Mouse (Mus musculus) forebrain, embryonic 11.5 days (tissue): ENCODE data around the gene Cct2. TPM values are rescaled to one million over a fixed set of nuclear protein-coding genes. Genes with fewer than 3 reads are reported as not detected.

Experiments
- ATAC-seq: fragments of 200-750 bp; cut with Nextera tagmentation; replicated peaks from 2 replicates; pipeline ENCODE4 v1.8.0; 2017; ENCODE audit warnings: moderate TSS enrichment; ENCODE audit not compliant: low FRiP score
- DNase-seq: peaks from one replicate; pipeline ENCODE4 v3.0.0-alpha.2; 2017; ENCODE audit warnings: low spot score
- H3K27ac ChIP-seq: fragments of 300-500 bp; sonication (generic); 2 replicates; pipeline ENCODE4 v1.5.1; 2014; ENCODE audit warnings: low read depth, low read length
- H3K27me3 ChIP-seq: fragments of 300-500 bp; sonication (generic); 2 replicates; pipeline ENCODE4 v1.6.1; 2014; ENCODE audit warnings: mild to moderate bottlenecking, low read length, mixed read lengths; ENCODE audit not compliant: control insufficient read depth, insufficient read depth
- H3K36me3 ChIP-seq: fragments of 300-500 bp; sonication (generic); 2 replicates; pipeline ENCODE4 v1.6.1; 2014; ENCODE audit warnings: mild to moderate bottlenecking, low read length, moderate library complexity, mixed read lengths; ENCODE audit not compliant: control insufficient read depth, insufficient read depth
- H3K4me1 ChIP-seq: fragments of 300-500 bp; sonication (generic); replicated peaks from 2 replicates; pipeline ENCODE4 v1.6.1; 2014; ENCODE audit warnings: low read length, mixed read lengths; ENCODE audit not compliant: control insufficient read depth, insufficient read depth
- H3K4me2 ChIP-seq: fragments of 300-500 bp; sonication (generic); 2 replicates; pipeline ENCODE4 v1.6.1; 2014; ENCODE audit warnings: low read depth, mild to moderate bottlenecking, low read length, moderate library complexity, mixed read lengths; ENCODE audit not compliant: severe bottlenecking
- H3K4me3 ChIP-seq: fragments of 300-500 bp; sonication (generic); 2 replicates; pipeline ENCODE4 v1.5.1; 2014; ENCODE audit warnings: low read depth, low read length
- H3K9ac ChIP-seq: fragments of 300-500 bp; sonication (generic); 2 replicates; pipeline ENCODE4 v1.6.1; 2014; ENCODE audit warnings: low read length
- H3K9me3 ChIP-seq: fragments of 300-500 bp; sonication (generic); 2 replicates; pipeline ENCODE4 v1.6.1; 2016; ENCODE audit warnings: low read length, mixed read lengths; ENCODE audit not compliant: control insufficient read depth
- WGBS: fragments of 180-500 bp; shearing (Covaris S2); extraction: QIAGEN DNeasy Blood & Tissue Kit; methylation state at CpG from one replicate; pipeline ENCODE4 v1.1.7; 2014; 5-methylcytosine and 5-hydroxymethylcytosine counted together
- polyA plus RNA-seq: library from polyadenylated mRNA; unstranded; fragments of >200 nt; fragmentation: Nextera tagmentation; extraction: Ambion mirVana; gene quantifications from 2 replicates; pipeline ENCODE4 v1.2.1, GENCODE M21; 2014

Cct2 gene
- polyA plus RNA-seq, 1 experiment from 2014 or later: 294 TPM

DNA sequence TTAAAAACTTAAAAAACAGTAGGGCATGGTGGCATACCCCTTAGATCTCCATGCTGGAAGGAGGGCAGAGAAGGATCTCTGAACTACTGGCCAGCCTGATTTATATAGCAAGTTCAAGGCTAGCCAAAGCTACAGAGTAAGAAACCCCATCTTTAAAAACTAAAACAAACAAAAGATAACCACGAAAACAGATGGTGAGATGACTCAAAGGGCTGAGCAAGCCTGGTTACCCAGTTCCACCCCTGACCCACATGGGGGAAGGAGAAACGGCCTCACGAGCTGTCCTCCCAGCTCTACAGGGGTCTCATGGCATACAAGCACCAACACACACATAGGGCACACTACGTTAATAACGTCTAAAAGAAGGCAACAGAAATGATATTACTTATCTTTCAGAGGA, 36.6 kb upstream of the Cct2 start:
- H3K4me2 ChIP-seq: no peak overlapping the region
- 84% methylated on average over 5 of the region's 5 CpGs for WGBS

DNA sequence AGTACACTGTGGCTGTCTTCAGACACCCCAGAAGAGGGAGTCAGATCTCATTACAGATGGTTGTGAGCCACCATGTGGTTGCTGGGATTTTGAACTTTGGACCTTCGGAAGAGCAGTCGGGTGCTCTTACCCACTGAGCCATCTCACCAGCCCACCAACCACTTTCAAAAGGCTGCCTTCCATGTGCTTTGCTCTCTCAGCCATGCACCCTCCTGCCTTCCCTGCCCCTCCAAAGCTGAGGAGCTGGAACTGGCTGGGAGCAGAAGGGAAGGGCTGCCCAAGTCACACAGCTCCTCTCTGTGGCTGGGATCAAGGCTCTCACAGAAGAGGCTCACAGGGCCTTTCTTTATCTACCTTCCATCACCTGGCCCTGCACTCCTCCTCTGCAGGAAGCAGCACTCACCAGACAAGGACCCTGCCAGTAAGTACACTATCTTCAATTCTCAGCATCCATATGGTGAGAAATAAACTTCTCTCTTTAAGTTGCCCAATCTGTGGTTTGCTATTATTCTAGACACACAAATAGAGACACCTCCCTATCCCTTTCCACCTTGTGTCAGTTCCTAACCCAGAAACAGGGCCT, 33.6 kb upstream of the Cct2 start:
- Histone ChIP-seq H3K9me3 (no peaks in the 10 kb centered on the region), H3K27ac (no peak overlapping the region), H3K4me2 (no peak overlapping the region), H3K4me1 (no peaks in the 10 kb centered on the region; the same call in 1 of the 2 replicates), H3K27me3 (no peaks in the 10 kb centered on the region), H3K4me3 (no peak overlapping the region), H3K36me3 (no peaks in the 10 kb centered on the region), H3K9ac (no peak overlapping the region)
- WGBS: 92% methylated on average over 2 of the region's 2 CpGs
- DNase-seq (no peak), ATAC-seq (no peak)

More for the DNA sequence above, 36.6 kb upstream of the Cct2 start:
- Histone ChIP-seq H3K4me1 (no peaks in the 10 kb centered on the region), H3K27ac (no peak overlapping the region), H3K27me3 (no peaks in the 10 kb centered on the region), H3K9ac (no peak overlapping the region), H3K9me3 (no peaks in the 10 kb centered on the region), H3K4me3 (no peak overlapping the region), H3K36me3 (no peaks in the 10 kb centered on the region)
- no peak for DNase-seq
- ATAC-seq: no peak

DNA sequence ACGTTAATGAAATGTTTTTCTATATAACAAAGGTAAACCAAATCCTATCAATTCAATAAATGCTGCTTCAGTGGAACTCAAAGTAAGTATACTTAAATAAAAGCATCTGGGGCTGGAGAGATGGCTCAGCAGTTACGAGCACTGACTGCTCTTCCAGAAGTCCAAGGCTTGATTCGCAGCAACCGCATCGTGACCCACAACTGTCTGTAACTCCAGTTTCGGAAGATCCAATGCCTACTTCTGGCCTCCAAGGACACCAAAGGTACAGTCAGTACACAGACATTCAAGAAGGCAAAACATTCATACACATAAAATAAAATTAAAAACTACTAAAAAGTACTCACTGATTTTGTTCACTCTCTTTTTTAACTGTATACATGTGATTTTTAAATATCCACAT, 32.5 kb upstream of the Cct2 start:
- no peak for ATAC-seq
- no peak overlapping the region for H3K27ac ChIP-seq
- WGBS: 88% methylated on average over 6 of the region's 6 CpGs

DNA sequence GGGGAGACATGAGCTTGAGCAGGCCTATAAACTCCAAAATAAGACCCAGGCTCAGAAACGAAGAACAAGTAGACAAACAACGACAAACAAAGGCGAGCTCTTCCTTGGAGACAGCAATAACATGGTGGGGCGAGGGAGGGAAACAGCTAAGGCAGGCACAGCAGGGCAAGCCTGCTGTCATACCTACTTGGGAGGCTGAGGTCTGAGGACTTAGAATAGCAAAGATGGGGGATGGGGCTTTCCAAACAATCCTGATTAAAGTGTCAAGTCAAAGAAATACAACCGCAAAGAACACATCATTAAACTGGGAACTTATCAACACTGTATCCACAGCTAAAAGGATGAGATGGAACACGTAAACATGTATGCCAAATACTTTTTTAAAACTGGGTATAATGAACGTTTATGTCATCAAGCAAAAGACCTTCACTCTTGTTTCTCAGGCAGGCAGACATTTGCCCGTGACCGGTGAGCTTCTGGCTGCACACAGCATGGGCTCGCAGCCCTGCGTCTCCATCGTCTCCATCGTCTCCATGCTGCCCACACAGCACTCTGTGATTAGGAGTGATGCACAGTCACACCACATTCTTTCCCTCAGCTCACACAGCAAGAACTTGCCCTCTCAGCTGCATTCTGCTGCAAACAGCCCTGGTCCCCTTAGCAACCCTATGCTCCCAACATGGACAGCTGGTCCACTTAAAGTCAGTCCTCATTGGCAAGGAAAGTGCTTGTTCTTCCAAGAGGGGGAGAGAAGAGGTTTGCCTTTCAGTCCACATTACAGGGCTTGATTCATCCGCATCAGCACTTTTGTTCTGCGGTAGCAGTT, 31.1 kb upstream of the Cct2 start:
- Histone ChIP-seq H3K4me1 (no peaks in the 10 kb centered on the region; the same call in 1 of the 2 replicates), H3K27me3 (no peaks in the 10 kb centered on the region), H3K36me3 (no peaks in the 10 kb centered on the region), H3K9me3 (no peaks in the 10 kb centered on the region), H3K9ac (no peak overlapping the region), H3K4me3 (no peak overlapping the region), H3K4me2 (no peak overlapping the region), H3K27ac (peak overlapping the region; percentile 62)
- WGBS: 55% methylated on average over 15 of the region's 15 CpGs
- DNase-seq (peak; percentile 58), ATAC-seq (peak; percentile 87)

More for the DNA sequence above, 32.5 kb upstream of the Cct2 start:
- H3K4me2 ChIP-seq: no peak overlapping the region
- no peak for DNase-seq
- no peak overlapping the region for H3K4me3 ChIP-seq
- no peaks in the 10 kb centered on the region for H3K9me3 ChIP-seq
- H3K9ac ChIP-seq: no peak overlapping the region
- no peaks in the 10 kb centered on the region for H3K36me3 ChIP-seq
- no peaks in the 10 kb centered on the region for H3K27me3 ChIP-seq
- no peaks in the 10 kb centered on the region; the same call in 1 of the 2 replicates for H3K4me1 ChIP-seq

DNA sequence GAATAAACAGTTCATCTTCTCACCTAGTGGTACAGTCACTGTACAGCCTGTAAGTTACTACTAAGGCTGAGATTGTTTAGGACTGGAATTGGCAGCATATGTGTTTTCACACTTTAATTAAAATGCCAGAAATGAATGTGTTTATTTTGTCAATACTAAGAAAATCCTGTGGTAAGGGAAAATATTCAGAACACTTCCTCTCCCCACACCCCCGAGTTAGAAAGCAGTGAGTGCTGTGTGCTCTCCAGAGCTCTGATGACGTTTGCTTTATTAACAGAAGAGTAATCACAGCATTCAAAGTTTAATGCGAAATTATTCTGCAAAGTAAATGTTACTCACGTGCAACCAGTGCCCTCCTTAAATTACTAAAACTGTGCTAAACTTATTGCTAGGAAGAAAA, 26.0 kb upstream of the Cct2 start:
- H3K4me3 ChIP-seq: no peak overlapping the region
- no peak overlapping the region for H3K27ac ChIP-seq
- H3K9me3 ChIP-seq: no peaks in the 10 kb centered on the region
- no peak overlapping the region for H3K4me2 ChIP-seq
- 86% methylated on average over 4 of the region's 4 CpGs for WGBS
- no peak for DNase-seq
- no peak overlapping the region for H3K9ac ChIP-seq
- no peaks in the 10 kb centered on the region for H3K36me3 ChIP-seq
- no peaks in the 10 kb centered on the region for H3K27me3 ChIP-seq
- ATAC-seq: no peak
- no peaks in the 10 kb centered on the region for H3K4me1 ChIP-seq

DNA sequence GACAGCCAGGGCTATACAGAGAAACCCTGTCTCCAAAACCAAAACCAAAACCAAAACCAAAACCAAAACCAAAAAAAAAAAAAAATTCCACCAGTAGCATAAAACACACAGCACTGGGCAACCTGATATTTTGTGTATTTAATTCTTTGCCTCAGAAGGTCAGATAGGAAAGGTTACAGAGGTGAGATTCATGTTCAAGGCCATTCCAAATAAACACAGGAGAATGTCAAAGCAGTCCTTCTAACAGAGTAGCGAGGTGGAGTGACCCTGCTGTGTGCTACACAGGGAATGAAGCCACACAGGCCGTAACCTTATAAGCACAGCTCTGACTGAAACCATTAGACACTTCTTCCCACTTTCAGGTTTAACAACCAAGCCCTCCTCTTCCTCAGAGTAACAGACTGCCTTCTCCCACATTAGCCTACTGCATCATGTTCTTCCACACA, 18.3 kb upstream of the Cct2 start:
- H3K4me1 ChIP-seq: no peaks in the 10 kb centered on the region
- no peak for ATAC-seq
- H3K4me3 ChIP-seq: no peak overlapping the region
- no peaks in the 10 kb centered on the region for H3K9me3 ChIP-seq
- no peak overlapping the region for H3K9ac ChIP-seq
- H3K4me2 ChIP-seq: no peak overlapping the region
- no peak overlapping the region for H3K27ac ChIP-seq
- no peak for DNase-seq
- H3K36me3 ChIP-seq: no peaks in the 10 kb centered on the region
- 80% methylated on average over 2 of the region's 2 CpGs for WGBS
- no peaks in the 10 kb centered on the region for H3K27me3 ChIP-seq

DNA sequence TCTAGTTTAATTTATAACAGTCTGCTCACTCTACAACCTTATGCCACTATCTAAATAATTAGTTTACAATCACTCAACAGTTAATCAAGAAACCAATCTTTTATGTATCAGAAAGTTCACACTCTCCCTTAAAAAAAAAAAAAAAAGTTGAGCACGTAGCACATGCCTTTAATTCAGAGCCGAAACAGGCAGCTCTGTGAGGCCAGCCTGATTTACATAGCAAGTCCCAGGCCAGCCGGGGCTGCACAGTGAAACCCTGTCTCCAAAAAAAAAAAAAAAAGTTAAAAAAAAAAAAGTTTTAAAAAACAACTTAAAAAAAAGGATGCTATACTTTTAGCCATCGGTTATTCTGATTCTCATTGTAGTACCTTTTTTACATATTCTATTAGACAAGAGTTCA, 17.7 kb upstream of the Cct2 start:
- H3K9ac ChIP-seq: no peak overlapping the region
- no peak overlapping the region for H3K4me3 ChIP-seq
- H3K27me3 ChIP-seq: no peaks in the 10 kb centered on the region
- DNase-seq (no peak), ATAC-seq (no peak)
- H3K27ac ChIP-seq: no peak overlapping the region
- H3K4me2 ChIP-seq: no peak overlapping the region
- H3K4me1 ChIP-seq: no peaks in the 10 kb centered on the region
- no peaks in the 10 kb centered on the region for H3K9me3 ChIP-seq
- WGBS: 84% methylated on average over 4 of the region's 4 CpGs
- H3K36me3 ChIP-seq: no peaks in the 10 kb centered on the region

DNA sequence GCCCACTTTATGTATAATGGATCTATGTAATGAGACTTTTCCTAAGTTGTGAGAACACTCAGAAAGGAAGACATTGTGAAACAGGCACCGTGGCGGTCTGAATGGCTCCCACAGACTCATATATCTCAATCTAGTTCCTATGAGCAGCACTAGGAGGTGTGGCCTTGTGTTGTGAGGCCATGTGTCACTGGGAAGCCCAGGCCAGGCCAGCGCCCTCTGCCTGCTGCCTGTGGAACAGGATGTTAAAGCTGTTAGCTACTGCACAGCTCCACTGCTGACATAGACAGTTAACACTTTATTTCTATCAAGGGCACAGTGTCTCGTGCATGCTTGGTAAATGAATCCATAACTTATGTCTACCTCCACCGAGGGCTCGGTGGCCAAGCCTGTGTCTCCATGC, 14.7 kb upstream of the Cct2 start:
- Histone ChIP-seq H3K9ac (no peak overlapping the region), H3K4me1 (no peaks in the 10 kb centered on the region), H3K27me3 (no peaks in the 10 kb centered on the region), H3K4me2 (no peak overlapping the region), H3K4me3 (no peak overlapping the region), H3K27ac (no peak overlapping the region), H3K36me3 (no peaks in the 10 kb centered on the region; the same call in 1 of the 2 replicates), H3K9me3 (no peaks in the 10 kb centered on the region)
- ATAC-seq (peak; percentile 67; the same call in 1 of the 2 replicates), DNase-seq (peak; percentile 63)
- WGBS: 83% methylated on average over 6 of the region's 6 CpGs
